Mouse (Mus musculus): ENCODE measurements around the gene Pim1.

DNA sequence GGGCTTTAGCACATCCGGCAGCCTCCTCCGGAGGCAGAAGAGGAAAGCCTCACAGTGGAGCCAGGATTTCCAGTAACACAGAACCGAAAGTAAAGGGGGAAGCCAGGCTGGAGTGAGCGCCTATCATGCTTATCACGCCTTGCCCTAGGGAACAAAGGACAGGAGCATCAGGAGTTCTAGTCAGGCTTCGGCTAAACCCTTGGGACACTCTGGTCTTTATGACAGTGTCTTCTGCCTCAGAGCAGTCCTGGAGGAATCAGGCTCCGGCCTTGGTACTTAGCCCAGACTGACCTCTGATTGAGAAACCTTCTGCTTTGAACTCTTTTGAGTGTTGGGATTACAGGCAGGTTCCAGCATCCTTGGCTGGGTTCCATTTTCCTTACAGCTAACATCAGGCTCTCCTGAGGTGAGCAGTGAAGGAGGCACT lies 48.4 kb upstream of the Pim1 start:
- TF ChIP-seq CTCF (IDR thresholded peaks at IDR 0.05; ENCODE audit: low read depth) (no peak), EP300 (optimal IDR thresholded peaks at IDR 0.05) (no peak)
